Mouse (Mus musculus) bone marrow, adult 2 months (tissue): ENCODE data around the gene Atf6b.

Experiments used
- CTCF ChIP-seq: fragments of 200-500 bp; IDR thresholded peaks from 2 replicates; pipeline ENCODE4 v1.5.1; 2011; ENCODE audit warnings: low read length, control low read depth; ENCODE audit not compliant: control insufficient read depth, insufficient read depth
- POLR2A ChIP-seq: fragments of 200-500 bp; IDR thresholded peaks from 2 replicates; pipeline ENCODE4 v1.6.1; 2011; ENCODE audit warnings: low read depth, mild to moderate bottlenecking, control low read depth, low read length, borderline replicate concordance; ENCODE audit not compliant: control insufficient read depth

DNA sequence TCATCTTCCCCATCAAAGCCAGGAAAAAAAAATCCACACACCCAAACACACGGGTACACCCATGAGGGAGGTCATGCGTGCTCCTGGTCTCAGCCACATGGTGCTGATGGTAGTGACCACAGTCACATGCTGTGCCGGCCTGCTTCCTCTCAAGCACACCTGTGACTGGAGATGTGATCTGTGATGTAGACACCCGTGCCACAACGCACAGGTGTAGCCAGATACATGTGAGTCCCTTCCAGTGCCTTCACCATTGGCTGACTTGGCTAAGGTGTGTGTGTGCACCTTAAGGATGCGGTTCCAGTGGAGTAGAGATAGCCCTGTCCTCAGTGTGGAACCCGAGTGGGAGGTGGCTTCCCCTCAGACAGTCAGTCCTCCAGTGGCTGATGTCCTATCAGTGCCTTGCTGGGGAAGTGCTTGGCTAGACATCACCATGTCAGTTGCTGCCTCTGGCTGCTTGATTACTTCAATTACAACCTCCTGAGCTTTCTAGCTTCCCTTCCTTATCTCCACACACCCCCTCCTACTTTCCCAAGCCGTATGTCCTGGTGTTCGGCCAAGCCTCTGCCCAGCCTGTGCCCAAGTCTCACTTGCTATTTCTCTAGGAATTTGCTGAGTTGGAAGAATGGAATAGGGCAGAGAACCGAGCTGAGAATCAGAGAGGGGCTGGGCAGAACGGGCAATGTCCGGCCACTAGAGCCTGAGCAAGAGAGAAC is 12.4 kb downstream of the Atf6b start:
- TF ChIP-seq CTCF (no peak), POLR2A (no peak)
